Mouse (Mus musculus): ENCODE data around the gene Marco. TPM values are rescaled to one million over a fixed set of nuclear protein-coding genes. Genes with fewer than 3 reads are reported as not detected.

Marco gene
- not detected in 2 replicates for polyA plus RNA-seq (2015; fragmentation: Nextera tagmentation; extraction: Ambion mirVana)

DNA sequence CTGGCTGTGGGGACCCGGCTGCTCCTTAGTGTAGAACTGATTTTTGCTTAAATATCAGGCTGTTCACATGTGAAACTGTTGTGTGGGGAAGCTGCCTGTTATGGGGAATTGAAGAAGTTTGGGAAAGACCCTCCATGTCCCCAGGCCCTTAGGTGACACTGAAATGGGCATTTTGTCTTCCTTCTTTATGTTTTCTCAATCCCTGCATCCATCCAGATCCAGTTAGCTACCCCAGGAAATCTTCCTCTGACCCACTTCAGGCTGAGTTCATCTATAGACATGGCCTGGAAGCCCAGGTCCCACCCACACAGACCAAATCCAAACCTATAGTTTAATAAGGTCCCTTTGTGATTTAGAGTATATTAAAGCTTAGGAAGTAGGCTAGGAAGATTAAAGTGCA lies at the start of gene Marco:
Marco (minus strand) TSS at position 101 of the 400 bp plus-strand sequence.
- H3K36me3 ChIP-seq (ENCODE audit: poor library complexity, severe bottlenecking), result no peaks in the 10 kb centered on the region
- ATAC-seq, result no peak
- H3K4me3 ChIP-seq, result no peak within 1 kb of the TSS
- H3K9ac ChIP-seq, result no peak within 1 kb of the TSS
- H3K4me1 ChIP-seq, result no peaks in the 10 kb centered on the region
- no peaks in the 10 kb centered on the region for H3K27me3 ChIP-seq
- no peaks in the 10 kb centered on the region for H3K9me3 ChIP-seq (replicated peaks)
- H3K27ac ChIP-seq, result no peak within 1 kb of the TSS
- no peak within 1 kb of the TSS for H3K4me2 ChIP-seq
- 85% methylated on average over 1 of the region's 1 CpGs for WGBS

DNA sequence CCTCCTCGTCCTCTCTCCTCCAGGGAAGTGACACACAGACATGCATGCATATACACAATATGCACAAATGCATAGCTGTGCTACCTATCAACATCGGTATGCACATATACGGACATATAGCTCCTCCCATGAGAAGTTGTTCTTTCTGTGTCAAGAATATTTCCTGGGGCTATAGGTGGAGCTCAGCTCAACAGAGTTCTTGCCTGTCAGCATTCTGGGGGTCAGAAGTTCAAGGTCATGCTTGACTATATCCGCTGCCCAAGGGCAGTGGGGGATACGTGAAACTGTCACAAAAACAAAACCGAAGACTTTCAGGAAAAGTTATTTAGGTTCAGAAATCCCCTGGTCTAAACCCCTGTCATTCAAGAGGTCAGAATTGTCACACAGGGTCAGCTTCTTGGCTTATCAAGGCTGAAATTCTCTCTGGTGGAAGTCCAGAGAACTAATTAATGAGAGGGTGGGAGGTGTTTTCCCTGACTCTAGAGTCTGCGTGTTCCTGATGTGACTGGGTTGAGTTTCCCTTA lies 34.7 kb upstream of the Marco start:
- H3K27ac ChIP-seq, result no peak overlapping the region
- ATAC-seq, result no peak
- 77% methylated on average over 7 of the region's 7 CpGs for WGBS

DNA sequence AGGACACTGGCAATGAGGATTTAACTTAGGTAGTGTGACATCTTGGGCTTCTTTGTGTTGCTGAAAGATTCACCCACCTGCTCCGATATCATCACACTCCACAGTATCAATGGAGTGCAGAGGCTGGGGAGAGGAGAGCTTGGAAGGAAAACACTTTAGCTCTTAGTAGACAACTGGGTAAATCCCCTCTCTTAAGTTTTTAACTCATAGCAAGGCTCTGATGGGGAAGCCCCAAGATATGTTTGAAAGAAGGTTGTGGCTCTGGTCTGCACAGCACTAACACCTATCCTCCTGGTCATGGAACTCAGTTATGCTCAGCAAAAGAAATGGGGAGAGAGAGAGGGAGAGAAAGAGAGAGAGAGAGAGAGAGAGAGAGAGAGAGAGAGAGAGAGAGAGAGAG lies 32.2 kb upstream of the Marco start:
- Histone ChIP-seq H3K4me2 (no peak overlapping the region), H3K36me3 (ENCODE audit: poor library complexity, severe bottlenecking) (no peaks in the 10 kb centered on the region), H3K27me3 (no peaks in the 10 kb centered on the region), H3K27ac (no peak overlapping the region), H3K9me3 (replicated peaks) (no peaks in the 10 kb centered on the region), H3K4me3 (no peak overlapping the region), H3K9ac (no peak overlapping the region), H3K4me1 (no peaks in the 10 kb centered on the region)
- WGBS, result 100% methylated on average over 1 of the region's 1 CpGs
- no peak for ATAC-seq

More for the DNA sequence above, 34.7 kb upstream of the Marco start:
- Histone ChIP-seq H3K36me3 (ENCODE audit: poor library complexity, severe bottlenecking) (no peaks in the 10 kb centered on the region), H3K9me3 (replicated peaks) (no peaks in the 10 kb centered on the region), H3K9ac (no peak overlapping the region), H3K4me1 (no peaks in the 10 kb centered on the region), H3K27me3 (no peaks in the 10 kb centered on the region), H3K4me2 (no peak overlapping the region), H3K4me3 (no peak overlapping the region)

DNA sequence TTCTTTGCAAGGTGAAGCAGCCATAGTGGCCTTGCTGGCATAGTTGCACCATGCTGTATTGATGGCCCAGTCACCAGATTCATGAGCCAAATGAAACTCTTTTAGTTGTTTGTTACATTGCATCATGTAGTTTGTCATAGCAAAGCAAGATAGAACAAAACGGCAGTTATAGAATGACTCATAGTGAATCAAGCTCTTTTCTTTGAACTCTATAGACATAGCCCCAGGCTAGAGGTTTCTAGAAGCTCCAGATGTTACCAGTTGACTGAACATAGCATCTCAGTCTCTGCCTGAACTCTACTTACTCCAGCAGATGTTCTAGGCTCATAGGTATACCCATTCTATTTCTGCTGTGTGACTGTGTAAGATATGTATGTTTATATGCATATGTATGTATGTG lies 31.1 kb upstream of the Marco start:
- Histone ChIP-seq H3K4me3 (no peak overlapping the region), H3K9ac (no peak overlapping the region), H3K27me3 (no peaks in the 10 kb centered on the region), H3K4me2 (no peak overlapping the region), H3K9me3 (replicated peaks) (no peaks in the 10 kb centered on the region), H3K27ac (no peak overlapping the region), H3K4me1 (no peaks in the 10 kb centered on the region), H3K36me3 (ENCODE audit: poor library complexity, severe bottlenecking) (no peaks in the 10 kb centered on the region)
- WGBS, result 92% methylated on average over 1 of the region's 1 CpGs
- no peak for ATAC-seq

DNA sequence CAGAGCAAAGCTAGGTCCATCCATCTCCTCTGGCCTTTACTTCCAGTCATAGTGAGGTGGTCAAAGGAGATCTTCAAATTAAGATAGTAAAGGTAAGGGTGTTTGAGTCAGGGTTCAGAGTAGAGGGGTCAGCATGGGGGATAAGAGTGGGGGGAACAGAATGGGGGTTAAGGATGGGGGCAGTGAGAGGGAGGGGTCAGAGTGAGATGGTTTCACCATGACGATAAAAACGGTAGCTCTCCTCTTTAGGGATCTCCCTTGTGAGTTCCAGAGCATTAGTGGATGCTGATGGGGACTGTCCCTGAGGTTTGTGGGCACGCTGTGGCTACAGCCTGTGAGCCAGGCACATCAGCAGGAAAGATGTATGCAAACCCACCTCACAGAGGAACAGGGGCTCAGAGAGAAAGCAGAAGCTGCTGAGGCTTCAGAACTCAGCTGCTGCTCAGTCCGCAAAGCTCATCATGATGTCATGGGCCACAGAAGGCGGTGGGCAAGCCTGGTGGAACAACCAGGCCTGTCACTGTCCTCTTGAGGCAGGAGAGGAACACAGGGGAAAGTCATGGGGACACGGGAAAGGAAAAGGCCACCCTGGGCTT lies 27.6 kb upstream of the Marco start:
- 84% methylated on average over 6 of the region's 6 CpGs for WGBS

DNA sequence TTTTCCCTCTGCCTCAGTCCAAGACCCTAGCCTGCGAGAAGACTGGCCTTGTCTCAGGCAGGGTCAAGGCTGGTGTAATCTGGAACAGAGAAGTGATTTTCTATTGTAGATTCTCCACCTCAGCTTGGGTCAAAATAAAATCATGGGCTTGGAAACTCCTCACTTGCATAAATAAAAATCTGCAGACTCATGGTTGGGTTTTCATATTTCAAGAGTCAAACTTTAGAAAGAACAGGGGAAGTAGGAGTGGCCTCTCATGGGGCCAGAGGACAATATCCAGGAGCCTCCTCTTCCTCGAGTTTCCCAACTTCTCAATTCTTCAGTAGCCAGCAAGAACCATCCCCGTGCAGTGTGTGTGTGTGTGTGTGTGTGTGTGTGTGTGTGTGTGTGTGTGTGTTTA lies 26.9 kb upstream of the Marco start:
- ATAC-seq, result no peak
- WGBS, result 91% methylated on average over 3 of the region's 3 CpGs
- Histone ChIP-seq H3K4me2 (no peak overlapping the region), H3K27ac (no peak overlapping the region), H3K4me3 (no peak overlapping the region), H3K27me3 (no peaks in the 10 kb centered on the region), H3K9me3 (replicated peaks) (no peaks in the 10 kb centered on the region), H3K36me3 (ENCODE audit: poor library complexity, severe bottlenecking) (no peaks in the 10 kb centered on the region), H3K9ac (no peak overlapping the region), H3K4me1 (no peaks in the 10 kb centered on the region)

More for the DNA sequence above, 27.6 kb upstream of the Marco start:
- H3K4me2 ChIP-seq, result no peak overlapping the region
- ATAC-seq, result no peak
- no peak overlapping the region for H3K9ac ChIP-seq
- H3K4me1 ChIP-seq, result no peaks in the 10 kb centered on the region
- H3K4me3 ChIP-seq, result no peak overlapping the region
- H3K27ac ChIP-seq, result no peak overlapping the region
- H3K36me3 ChIP-seq (ENCODE audit: poor library complexity, severe bottlenecking), result no peaks in the 10 kb centered on the region
- H3K27me3 ChIP-seq, result no peaks in the 10 kb centered on the region
- H3K9me3 ChIP-seq (replicated peaks), result no peaks in the 10 kb centered on the region

DNA sequence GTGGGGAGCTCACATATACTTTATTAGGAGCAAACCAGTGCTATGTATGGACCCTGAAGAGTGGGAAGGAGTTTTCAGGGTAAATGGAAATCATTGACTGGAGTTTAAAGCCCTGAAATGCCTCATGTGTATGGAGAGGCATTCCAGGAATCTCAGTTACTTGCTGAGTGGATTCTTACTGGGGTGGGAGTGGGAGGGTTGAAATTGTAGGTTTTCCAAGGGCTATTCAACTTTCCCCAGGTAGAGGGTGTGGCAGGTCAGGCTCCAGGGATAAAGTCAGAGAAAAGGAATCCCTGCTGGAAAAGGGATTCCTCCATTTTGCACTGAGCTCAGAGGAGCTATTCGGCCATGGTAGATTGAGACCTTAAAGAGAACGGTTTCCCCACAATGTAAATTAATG lies 25.1 kb upstream of the Marco start:
- Histone ChIP-seq H3K27me3 (no peaks in the 10 kb centered on the region), H3K4me1 (no peaks in the 10 kb centered on the region), H3K9me3 (replicated peaks) (no peaks in the 10 kb centered on the region), H3K36me3 (ENCODE audit: poor library complexity, severe bottlenecking) (no peaks in the 10 kb centered on the region), H3K4me3 (no peak overlapping the region), H3K9ac (no peak overlapping the region), H3K4me2 (no peak overlapping the region), H3K27ac (no peak overlapping the region)
- no peak for ATAC-seq
- 69% methylated on average over 2 of the region's 2 CpGs for WGBS

DNA sequence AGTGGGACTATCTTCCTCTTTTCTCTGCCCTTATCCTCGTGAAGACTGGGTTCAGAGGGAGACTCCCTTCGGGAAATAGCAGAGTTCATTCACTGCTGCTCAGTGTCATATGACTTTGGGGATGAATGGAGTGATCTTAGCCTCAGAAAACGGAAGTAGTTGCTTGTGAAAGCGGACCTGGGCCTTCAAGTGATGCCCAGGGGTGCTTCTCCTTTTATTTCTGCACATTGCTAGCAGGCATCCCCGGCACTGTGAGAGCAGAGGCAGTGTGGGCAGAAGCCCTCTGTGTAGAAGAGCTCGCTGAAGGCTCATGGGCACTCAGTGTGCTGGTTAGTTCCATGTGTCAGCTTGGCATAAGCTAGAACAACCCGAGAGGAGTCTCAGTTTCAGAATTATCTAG lies 12.8 kb upstream of the Marco start:
- Histone ChIP-seq H3K4me2 (no peak overlapping the region), H3K9me3 (replicated peaks) (no peaks in the 10 kb centered on the region), H3K4me1 (no peaks in the 10 kb centered on the region), H3K4me3 (no peak overlapping the region), H3K27me3 (no peaks in the 10 kb centered on the region), H3K36me3 (ENCODE audit: poor library complexity, severe bottlenecking) (no peaks in the 10 kb centered on the region), H3K27ac (no peak overlapping the region), H3K9ac (no peak overlapping the region)
- 66% methylated on average over 7 of the region's 7 CpGs for WGBS
- ATAC-seq, result no peak

DNA sequence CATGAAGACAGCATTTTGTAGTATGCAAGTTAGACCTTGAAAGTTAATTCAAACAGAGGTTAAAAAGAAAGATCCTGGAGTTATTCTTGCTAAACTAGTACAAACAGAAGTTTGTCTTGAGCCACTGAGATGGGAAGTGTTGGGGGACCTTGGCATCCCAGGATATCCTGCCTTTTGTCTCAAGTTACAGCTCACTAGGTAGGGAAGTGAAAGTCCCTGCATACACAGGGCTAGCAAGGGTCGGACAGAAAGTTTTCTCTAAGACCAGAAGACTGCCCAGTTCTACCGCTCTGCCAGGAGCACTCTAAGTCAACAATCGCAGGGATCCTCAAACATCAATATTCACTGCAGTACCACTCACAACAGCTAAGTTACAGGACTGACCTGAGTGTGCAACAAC lies 5.5 kb upstream of the Marco start:
- Histone ChIP-seq H3K27me3 (no peaks in the 10 kb centered on the region), H3K27ac (no peak overlapping the region), H3K4me2 (no peak overlapping the region), H3K4me3 (no peak overlapping the region), H3K36me3 (ENCODE audit: poor library complexity, severe bottlenecking) (no peaks in the 10 kb centered on the region), H3K4me1 (no peaks in the 10 kb centered on the region), H3K9ac (no peak overlapping the region), H3K9me3 (replicated peaks) (no peaks in the 10 kb centered on the region)
- ATAC-seq, result no peak
- WGBS, result 89% methylated on average over 3 of the region's 3 CpGs

DNA sequence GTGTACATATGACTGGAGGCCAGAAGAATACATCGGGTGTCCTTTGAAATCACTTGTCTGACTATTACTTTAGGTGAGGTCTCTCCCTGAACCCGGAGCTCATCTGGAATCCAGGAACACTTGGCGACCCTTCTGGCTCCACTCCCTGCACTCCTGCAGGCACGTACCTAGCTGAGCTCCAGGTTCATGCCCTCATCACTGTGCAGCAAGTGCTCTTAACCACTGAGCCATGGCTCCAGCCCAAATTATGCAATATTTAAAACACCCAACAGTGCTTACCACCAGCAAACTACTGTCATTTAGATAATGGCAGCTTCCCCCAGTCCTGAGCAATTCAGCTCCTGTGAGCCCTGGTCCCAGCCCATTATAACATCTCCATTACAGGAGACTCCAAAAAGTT lies 4.2 kb upstream of the Marco start:
- WGBS, result 90% methylated on average over 4 of the region's 4 CpGs
- Histone ChIP-seq H3K9me3 (replicated peaks) (no peaks in the 10 kb centered on the region), H3K4me1 (no peaks in the 10 kb centered on the region), H3K27me3 (no peaks in the 10 kb centered on the region), H3K27ac (no peak overlapping the region), H3K9ac (no peak overlapping the region), H3K36me3 (ENCODE audit: poor library complexity, severe bottlenecking) (no peaks in the 10 kb centered on the region), H3K4me2 (no peak overlapping the region), H3K4me3 (no peak overlapping the region)
- no peak for ATAC-seq

DNA sequence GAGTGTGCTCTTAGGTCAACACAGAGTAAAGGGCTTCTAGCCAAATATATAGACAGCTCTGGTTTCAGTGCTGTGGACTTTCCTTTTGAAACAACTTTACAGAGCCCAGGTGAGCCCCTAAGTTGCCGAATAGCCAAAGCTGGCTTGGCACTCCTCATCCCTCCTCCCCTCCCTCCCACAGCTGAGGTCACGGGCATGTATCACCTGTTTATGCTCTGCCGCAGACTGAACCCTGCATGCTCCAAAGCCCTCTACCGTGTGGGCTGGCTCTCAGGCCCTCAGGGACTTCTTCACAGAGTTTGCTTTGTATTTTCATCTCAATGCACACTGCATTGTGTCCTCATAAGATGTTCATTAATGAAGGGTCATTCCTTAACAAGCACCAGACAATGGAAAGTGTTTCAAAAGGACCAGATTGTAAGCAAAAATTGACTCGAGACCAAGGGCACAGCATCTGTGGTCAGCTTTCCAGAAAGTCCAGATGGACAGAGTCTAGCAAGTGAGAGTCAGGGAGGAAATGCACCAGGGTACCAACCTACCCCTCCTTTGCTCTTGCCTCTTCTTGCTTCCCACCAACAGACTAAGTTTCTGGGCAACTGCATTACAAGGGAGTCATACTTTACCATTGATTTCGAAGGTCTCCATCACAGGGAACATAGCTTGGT lies 646 bp downstream of the Marco start:
- H3K27ac ChIP-seq, result no peak overlapping the region
- ATAC-seq, result no peak
- WGBS, result 54% methylated on average over 6 of the region's 6 CpGs
- H3K4me1 ChIP-seq, result no peaks in the 10 kb centered on the region
- H3K4me3 ChIP-seq, result no peak overlapping the region
- no peak overlapping the region for H3K4me2 ChIP-seq
- H3K27me3 ChIP-seq, result no peaks in the 10 kb centered on the region
- no peaks in the 10 kb centered on the region for H3K36me3 ChIP-seq (ENCODE audit: poor library complexity, severe bottlenecking)
- no peaks in the 10 kb centered on the region for H3K9me3 ChIP-seq (replicated peaks)
- no peak overlapping the region for H3K9ac ChIP-seq

DNA sequence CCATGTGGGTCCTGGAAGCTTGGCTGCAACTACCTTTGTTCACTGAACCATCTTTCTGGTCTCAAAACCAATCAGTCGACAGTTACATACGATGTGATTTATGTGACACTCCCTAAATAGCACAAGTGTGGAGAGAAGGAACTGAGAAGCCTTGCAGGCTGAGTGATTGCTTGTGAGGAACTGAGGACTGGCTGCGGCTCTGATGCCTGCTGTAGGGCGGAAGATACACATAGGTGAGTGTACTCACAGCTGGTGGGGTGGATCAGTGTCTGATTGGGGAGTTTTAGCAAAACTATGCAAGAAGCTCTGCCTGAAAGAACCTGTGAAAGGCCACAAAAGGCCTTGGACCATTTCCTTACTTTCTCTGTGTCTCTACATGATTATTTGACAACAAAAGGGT lies 3.3 kb downstream of the Marco start:
- Histone ChIP-seq H3K9me3 (replicated peaks) (no peaks in the 10 kb centered on the region), H3K36me3 (ENCODE audit: poor library complexity, severe bottlenecking) (no peaks in the 10 kb centered on the region), H3K27me3 (no peaks in the 10 kb centered on the region), H3K4me3 (no peak overlapping the region), H3K9ac (no peak overlapping the region), H3K4me1 (no peaks in the 10 kb centered on the region), H3K4me2 (no peak overlapping the region), H3K27ac (no peak overlapping the region)
- 94% methylated on average over 4 of the region's 4 CpGs for WGBS
- no peak for ATAC-seq

DNA sequence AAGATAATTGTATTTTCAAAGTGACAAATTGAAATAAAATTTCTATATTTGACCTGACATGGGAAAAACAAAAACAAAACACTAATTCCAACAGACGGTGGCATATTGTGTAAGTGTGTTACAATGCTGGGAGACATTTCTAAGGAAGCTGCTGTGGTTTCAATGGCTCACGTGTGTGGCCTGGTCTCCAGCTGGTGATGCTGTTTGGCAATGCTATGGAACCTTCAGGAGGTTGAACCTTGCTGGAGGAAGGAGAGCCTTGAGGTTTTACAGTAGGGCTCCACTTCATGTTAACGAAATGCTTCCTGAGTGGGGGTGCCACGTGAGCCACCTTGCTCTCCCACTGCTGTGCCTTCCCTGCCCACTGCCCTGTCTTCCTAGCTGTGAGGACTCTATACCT lies 6.8 kb downstream of the Marco start:
- 80% methylated on average over 4 of the region's 4 CpGs for WGBS
- Histone ChIP-seq H3K9me3 (replicated peaks) (no peaks in the 10 kb centered on the region), H3K4me3 (no peak overlapping the region), H3K36me3 (ENCODE audit: poor library complexity, severe bottlenecking) (no peaks in the 10 kb centered on the region), H3K9ac (no peak overlapping the region), H3K4me2 (no peak overlapping the region), H3K27ac (no peak overlapping the region), H3K27me3 (no peaks in the 10 kb centered on the region), H3K4me1 (no peaks in the 10 kb centered on the region)
- no peak for ATAC-seq
